Mouse (Mus musculus): ENCODE data around the gene Dapk3. TPM values are rescaled to one million over a fixed set of nuclear protein-coding genes. Genes with fewer than 3 reads are reported as not detected.
"Not testable (repeated sequence)": the region's sequence is repeated elsewhere in the genome, so short reads cannot be mapped to it uniquely, and the experiment has no call there.

Dapk3 gene
- polyA plus RNA-seq, 1 experiment from 2014 or later: 45.7 TPM

- Histone ChIP-seq H3K36me3 (no peaks in the 10 kb centered on the region), H3K27ac (no peak overlapping the region), H3K27me3 (0 out of 2 replicates have a peak, but pooled peaks cover 9% of the 10 kb centered on the region), H3K9me3 (no peaks in the 10 kb centered on the region), H3K4me2 (no peak overlapping the region), H3K4me3 (no peak overlapping the region), H3K9ac (no peak overlapping the region), H3K4me1 (peaks cover 3% of the 10 kb centered on the region; the same call in 1 of the 2 replicates)
- 87% methylated on average over 6 of the region's 6 CpGs for WGBS
- ATAC-seq (ENCODE audit: insufficient number of reproducible peaks, low FRiP score, low TSS enrichment, low read depth): no peak
Measured at GRCm38 (mm10) chr10:81216810-81217209, 34.0 kb downstream of the Dapk3 start.

GRCm38 (mm10) chr10:81217267-81217666 lies 34.5 kb downstream of the Dapk3 start:
- not testable (repeated sequence) for ATAC-seq (ENCODE audit: insufficient number of reproducible peaks, low FRiP score, low TSS enrichment, low read depth); H3K9ac ChIP-seq; H3K4me3 ChIP-seq; H3K9me3 ChIP-seq; H3K27me3 ChIP-seq; H3K36me3 ChIP-seq; H3K4me2 ChIP-seq; H3K27ac ChIP-seq; H3K4me1 ChIP-seq
- 35% methylated on average over 1 of the region's 1 CpGs for WGBS

GRCm38 (mm10) chr10:81217964-81218363 lies 35.2 kb downstream of the Dapk3 start:
- ATAC-seq (ENCODE audit: insufficient number of reproducible peaks, low FRiP score, low TSS enrichment, low read depth): no peak
- H3K4me3 ChIP-seq: no peak overlapping the region
- 0 out of 2 replicates have a peak, but pooled peaks cover 9% of the 10 kb centered on the region for H3K27me3 ChIP-seq
- H3K9ac ChIP-seq: no peak overlapping the region
- H3K27ac ChIP-seq: no peak overlapping the region
- peaks cover 3% of the 10 kb centered on the region; the same call in 1 of the 2 replicates for H3K4me1 ChIP-seq
- WGBS: 27% methylated on average over 7 of the region's 7 CpGs
- no peaks in the 10 kb centered on the region for H3K9me3 ChIP-seq
- no peaks in the 10 kb centered on the region for H3K36me3 ChIP-seq
- no peak overlapping the region for H3K4me2 ChIP-seq

- WGBS: 85% methylated on average over 5 of the region's 5 CpGs
- H3K36me3 ChIP-seq: no peaks in the 10 kb centered on the region
- H3K9me3 ChIP-seq: no peaks in the 10 kb centered on the region
- H3K4me1 ChIP-seq: peaks cover 3% of the 10 kb centered on the region; the same call in 1 of the 2 replicates
- H3K27me3 ChIP-seq: 0 out of 2 replicates have a peak, but pooled peaks cover 9% of the 10 kb centered on the region
- H3K4me2 ChIP-seq: no peak overlapping the region
- ATAC-seq (ENCODE audit: insufficient number of reproducible peaks, low FRiP score, low TSS enrichment, low read depth): no peak
- no peak overlapping the region for H3K4me3 ChIP-seq
- H3K27ac ChIP-seq: no peak overlapping the region
- no peak overlapping the region for H3K9ac ChIP-seq
Measured at GRCm38 (mm10) chr10:81221402-81222015, 38.7 kb downstream of the Dapk3 start.

- 46% methylated on average over 2 of the region's 2 CpGs for WGBS
- H3K27me3 ChIP-seq: peaks cover 15% of the 10 kb centered on the region
- H3K4me3 ChIP-seq; H3K4me2 ChIP-seq; ATAC-seq (ENCODE audit: insufficient number of reproducible peaks, low FRiP score, low TSS enrichment, low read depth); H3K9me3 ChIP-seq; H3K4me1 ChIP-seq; H3K36me3 ChIP-seq; H3K27ac ChIP-seq; H3K9ac ChIP-seq: not testable (repeated sequence)
Measured at GRCm38 (mm10) chr10:81223731-81224130, 40.9 kb downstream of the Dapk3 start.

GRCm38 (mm10) chr10:81229735-81230437 lies 47.1 kb downstream of the Dapk3 start:
- Histone ChIP-seq H3K36me3 (no peaks in the 10 kb centered on the region), H3K9ac (no peak overlapping the region), H3K4me2 (peak overlapping the region; percentile 30; the same call in 1 of the 2 replicates), H3K27ac (no peak overlapping the region), H3K4me3 (0 out of 2 replicates have a peak overlapping the region, but pooled peaks have one; percentile 8), H3K27me3 (peaks cover 50% of the 10 kb centered on the region), H3K9me3 (no peaks in the 10 kb centered on the region), H3K4me1 (peaks cover 20% of the 10 kb centered on the region)
- no peak for ATAC-seq (ENCODE audit: insufficient number of reproducible peaks, low FRiP score, low TSS enrichment, low read depth)
- 10% methylated on average over 20 of the region's 20 CpGs for WGBS

GRCm38 (mm10) chr10:81230438-81231332 lies 47.9 kb downstream of the Dapk3 start, which contains the start of gene Atcay:
TSS of gene Atcay (minus strand) at chr10:81230833.
- H3K9ac ChIP-seq: no peak within 1 kb of the TSS; the same call in 1 of the 2 replicates

GRCm38 (mm10) chr10:81231436-81231835 lies 48.6 kb downstream of the Dapk3 start:
- Histone ChIP-seq H3K36me3 (no peaks in the 10 kb centered on the region), H3K4me3 (no peak overlapping the region), H3K9me3 (no peaks in the 10 kb centered on the region), H3K4me1 (peaks cover 20% of the 10 kb centered on the region), H3K27me3 (peaks cover 50% of the 10 kb centered on the region), H3K9ac (no peak overlapping the region), H3K27ac (no peak overlapping the region), H3K4me2 (no peak overlapping the region)
- WGBS: 49% methylated on average over 7 of the region's 7 CpGs
- ATAC-seq (ENCODE audit: insufficient number of reproducible peaks, low FRiP score, low TSS enrichment, low read depth): no peak

More at GRCm38 (mm10) chr10:81230438-81231332, 47.9 kb downstream of the Dapk3 start, which contains the start of gene Atcay:
- no peak for ATAC-seq (ENCODE audit: insufficient number of reproducible peaks, low FRiP score, low TSS enrichment, low read depth)
- Histone ChIP-seq H3K4me3 (0 out of 2 replicates have a peak within 1 kb of the TSS, but pooled peaks have one; percentile 8), H3K9me3 (no peaks in the 10 kb centered on the region), H3K27me3 (peaks cover 50% of the 10 kb centered on the region), H3K4me2 (peak within 1 kb of the TSS; percentile 30; the same call in 1 of the 2 replicates), H3K4me1 (peaks cover 20% of the 10 kb centered on the region), H3K27ac (no peak within 1 kb of the TSS), H3K36me3 (no peaks in the 10 kb centered on the region)
- 9% methylated on average over 27 of the region's 27 CpGs for WGBS

GRCm38 (mm10) chr10:81232580-81233225 lies 49.9 kb downstream of the Dapk3 start, which contains the start of gene Zfr2:
TSS of gene Zfr2 (plus strand) at chr10:81233155.
- H3K9ac ChIP-seq: peak within 1 kb of the TSS; percentile 73
- WGBS: 8% methylated on average over 29 of the region's 29 CpGs
- no peaks in the 10 kb centered on the region for H3K9me3 ChIP-seq
- peak within 1 kb of the TSS; percentile 73 for H3K4me2 ChIP-seq
- H3K36me3 ChIP-seq: no peaks in the 10 kb centered on the region
- peak; percentile 78 for ATAC-seq (ENCODE audit: insufficient number of reproducible peaks, low FRiP score, low TSS enrichment, low read depth)
- H3K27me3 ChIP-seq: peaks cover 51% of the 10 kb centered on the region
- H3K4me1 ChIP-seq: peaks cover 21% of the 10 kb centered on the region
- H3K27ac ChIP-seq: 0 out of 2 replicates have a peak within 1 kb of the TSS, but pooled peaks have one; percentile 27
- H3K4me3 ChIP-seq: peak within 1 kb of the TSS; percentile 73

- Histone ChIP-seq H3K4me1 (peaks cover 25% of the 10 kb centered on the region), H3K9me3 (no peaks in the 10 kb centered on the region), H3K27me3 (peaks cover 51% of the 10 kb centered on the region), H3K9ac (peak overlapping the region; percentile 73), H3K4me2 (peak overlapping the region; percentile 73), H3K36me3 (no peaks in the 10 kb centered on the region), H3K27ac (0 out of 2 replicates have a peak overlapping the region, but pooled peaks have one; percentile 27), H3K4me3 (peak overlapping the region; percentile 73)
- peak; percentile 30; the same call in 1 of the 2 replicates for ATAC-seq (ENCODE audit: insufficient number of reproducible peaks, low FRiP score, low TSS enrichment, low read depth)
- WGBS: under 1% methylated on average over 20 of the region's 28 CpGs
Measured at GRCm38 (mm10) chr10:81233226-81233585, 50.4 kb downstream of the Dapk3 start.

GRCm38 (mm10) chr10:81234206-81234605 lies 51.4 kb downstream of the Dapk3 start:
- H3K27ac ChIP-seq: no peak overlapping the region
- no peaks in the 10 kb centered on the region for H3K36me3 ChIP-seq
- no peak for ATAC-seq (ENCODE audit: insufficient number of reproducible peaks, low FRiP score, low TSS enrichment, low read depth)
- no peaks in the 10 kb centered on the region for H3K9me3 ChIP-seq
- peaks cover 25% of the 10 kb centered on the region for H3K4me1 ChIP-seq
- 81% methylated on average over 6 of the region's 6 CpGs for WGBS
- H3K27me3 ChIP-seq: peaks cover 48% of the 10 kb centered on the region
- no peak overlapping the region for H3K4me2 ChIP-seq
- H3K9ac ChIP-seq: no peak overlapping the region
- H3K4me3 ChIP-seq: no peak overlapping the region
